Mouse (Mus musculus) neutrophil, adult 5-6 weeks (primary cell): ENCODE measurements around the gene Sept7. TPM values are rescaled to one million over a fixed set of nuclear protein-coding genes. Genes with fewer than 3 reads are reported as not detected.
"Not testable (repeated sequence)": the region's sequence is repeated elsewhere in the genome, so short reads cannot be mapped to it uniquely, and the experiment has no call there.

Experiments used
- ATAC-seq: fragments of 151-379, 151-347 bp; 2 replicates; pipeline ENCODE4 v1.8.0; 2017; ENCODE audit warnings: mild to moderate bottlenecking, moderate TSS enrichment; ENCODE audit not compliant: insufficient number of reproducible peaks, poor library complexity, low FRiP score, severe bottlenecking; ENCODE audit errors: extremely low read depth
- total RNA-seq: library from RNA; stranded (forward); fragments of 200-1000 nt; gene quantifications from 2 replicates; pipeline ENCODE4 v1.2.3, GENCODE M21; 2017

Sept7 gene
- total RNA-seq, 1 experiment from 2014 or later, result 254 TPM

DNA sequence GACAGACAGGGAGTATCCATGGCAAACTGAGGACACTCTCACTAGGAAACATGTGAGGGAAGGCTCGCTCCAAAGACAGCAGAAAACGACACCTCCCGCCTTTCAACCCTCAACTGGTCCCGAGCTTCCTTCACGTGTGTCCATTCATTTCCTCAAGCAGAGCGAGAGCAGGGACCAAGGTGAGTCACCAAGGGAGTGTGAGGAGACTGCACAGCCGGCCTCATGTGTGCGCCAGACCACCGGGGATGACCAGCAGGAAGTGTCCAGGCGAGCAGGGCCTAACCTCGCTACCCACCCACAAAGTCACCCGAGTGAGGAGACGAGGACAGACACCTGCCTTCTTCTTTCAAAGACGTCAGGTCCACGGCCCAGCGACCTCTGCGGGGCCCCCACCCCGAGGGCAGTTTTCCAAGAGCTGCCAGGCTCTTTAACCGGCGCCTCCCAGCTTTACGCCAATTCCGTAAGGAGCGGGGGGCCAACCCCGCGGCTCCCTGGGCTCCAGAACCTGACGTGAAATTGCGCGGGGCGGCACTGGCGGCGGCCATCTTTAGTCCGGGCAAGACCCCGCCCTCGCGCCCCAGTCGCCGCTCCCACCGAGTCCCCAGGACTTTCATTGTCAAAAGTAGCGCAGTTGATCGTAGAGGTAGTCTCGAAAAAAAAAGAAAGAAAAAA lies 492 bp upstream of the Sept7 start:
- peak; percentile 47 for ATAC-seq

- peak; percentile 11; the same call in 1 of the 2 replicates for ATAC-seq
Observed at GRCm38 (mm10) chr9:25252759-25253477, 679 bp downstream of the Sept7 start.

DNA sequence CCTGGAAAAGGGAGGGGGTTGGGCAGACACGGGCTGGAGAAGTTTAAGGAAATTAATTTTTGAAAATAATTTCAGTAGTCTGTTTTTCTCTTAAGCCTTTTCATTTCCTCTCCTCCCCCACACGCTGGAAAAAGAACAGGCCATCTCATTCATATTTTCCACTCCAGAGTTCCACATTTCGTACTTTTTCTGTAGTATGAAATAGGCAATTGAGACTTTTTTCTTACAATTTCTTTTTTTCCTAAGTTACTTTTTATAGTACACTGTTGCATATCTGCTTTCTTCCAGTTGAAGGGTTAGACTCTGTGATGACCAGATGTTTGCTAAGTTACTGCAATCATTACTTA lies 1.2 kb downstream of the Sept7 start:
- no peak for ATAC-seq

DNA sequence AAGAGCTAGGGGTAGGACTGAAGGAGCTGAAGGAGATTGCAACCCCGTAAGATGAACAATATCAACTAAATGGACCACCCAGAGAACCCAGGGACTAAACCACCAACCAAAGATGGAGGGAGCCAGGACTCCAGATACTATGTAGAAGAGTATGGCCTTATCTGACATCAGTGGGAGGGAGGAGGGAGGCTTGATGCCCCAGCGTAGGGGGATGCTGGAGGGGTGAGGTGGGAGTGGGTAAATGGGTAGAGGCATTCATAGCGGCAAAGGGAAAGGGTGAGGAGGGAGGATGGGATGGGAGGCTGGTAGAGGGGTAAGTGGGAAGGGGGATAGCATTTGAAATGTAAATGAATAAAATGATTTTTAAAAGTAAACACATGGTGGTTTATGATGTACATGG lies 8.2 kb downstream of the Sept7 start:
- no peak for ATAC-seq

- no peak for ATAC-seq
Observed at GRCm38 (mm10) chr9:25260979-25261378, 8.7 kb downstream of the Sept7 start.

GRCm38 (mm10) chr9:25262087-25262486 lies 9.8 kb downstream of the Sept7 start:
- no peak for ATAC-seq

- ATAC-seq, result no peak
Observed at GRCm38 (mm10) chr9:25265795-25266194, 13.6 kb downstream of the Sept7 start.

- no peak for ATAC-seq
Observed at GRCm38 (mm10) chr9:25267133-25267532, 14.9 kb downstream of the Sept7 start.

DNA sequence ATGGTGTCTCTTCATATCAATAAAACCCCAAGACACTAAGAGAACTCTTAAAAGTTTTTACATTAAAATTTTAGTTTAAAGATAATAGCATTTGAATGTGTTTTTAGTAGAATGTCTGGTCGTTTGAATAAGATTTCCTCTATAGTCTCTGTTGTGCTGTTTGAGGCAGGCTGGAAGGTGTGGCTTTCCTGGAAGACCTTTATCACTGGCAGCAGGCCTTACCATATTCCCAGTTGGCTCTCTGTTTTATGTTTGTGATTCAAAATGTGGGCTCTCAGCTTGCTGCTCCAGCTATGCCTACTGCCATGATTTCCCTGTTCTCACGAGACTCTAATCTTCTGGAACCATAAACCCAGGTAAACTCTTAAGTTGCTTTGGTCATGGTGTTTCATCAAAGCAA lies 15.3 kb downstream of the Sept7 start:
- no peak for ATAC-seq

DNA sequence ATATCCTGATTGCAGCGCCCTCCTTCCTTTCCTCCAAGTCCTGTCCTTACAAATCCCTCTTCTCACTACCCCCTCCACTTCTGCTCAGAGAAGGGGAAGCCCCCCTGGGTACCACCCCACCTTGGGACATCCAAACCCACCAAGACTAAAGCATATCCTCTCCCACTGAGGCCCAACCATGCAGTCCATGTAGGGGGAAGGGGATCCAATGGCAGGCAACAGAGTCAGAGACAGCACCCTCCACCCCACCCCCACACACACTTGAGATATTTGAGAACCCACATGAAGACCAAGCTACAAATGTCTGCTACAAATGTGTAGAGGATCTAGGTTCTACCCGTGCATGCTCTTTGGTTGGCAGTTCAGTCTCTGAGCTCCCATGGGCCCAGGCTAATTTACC lies 19.7 kb downstream of the Sept7 start:
- no peak for ATAC-seq

DNA sequence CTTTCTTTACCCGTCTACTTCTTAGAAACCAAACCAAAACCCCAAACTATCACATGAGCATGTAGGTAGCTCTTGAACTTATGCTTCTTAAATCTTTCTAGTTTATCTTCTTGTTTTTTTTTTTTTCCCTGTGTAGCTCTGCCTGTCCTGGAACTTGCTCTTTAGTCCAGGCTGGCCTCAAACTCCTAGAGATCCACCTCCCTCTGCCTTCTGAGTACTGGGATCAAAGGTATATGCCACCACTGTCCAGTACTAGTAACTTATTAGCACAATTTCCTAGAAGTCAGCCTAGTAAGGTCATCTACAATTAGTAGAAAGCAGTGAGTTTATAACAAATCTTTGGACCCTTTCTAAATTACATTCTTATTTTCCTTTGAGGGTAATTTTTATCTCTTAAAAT lies 37.6 kb downstream of the Sept7 start:
- no peak for ATAC-seq

DNA sequence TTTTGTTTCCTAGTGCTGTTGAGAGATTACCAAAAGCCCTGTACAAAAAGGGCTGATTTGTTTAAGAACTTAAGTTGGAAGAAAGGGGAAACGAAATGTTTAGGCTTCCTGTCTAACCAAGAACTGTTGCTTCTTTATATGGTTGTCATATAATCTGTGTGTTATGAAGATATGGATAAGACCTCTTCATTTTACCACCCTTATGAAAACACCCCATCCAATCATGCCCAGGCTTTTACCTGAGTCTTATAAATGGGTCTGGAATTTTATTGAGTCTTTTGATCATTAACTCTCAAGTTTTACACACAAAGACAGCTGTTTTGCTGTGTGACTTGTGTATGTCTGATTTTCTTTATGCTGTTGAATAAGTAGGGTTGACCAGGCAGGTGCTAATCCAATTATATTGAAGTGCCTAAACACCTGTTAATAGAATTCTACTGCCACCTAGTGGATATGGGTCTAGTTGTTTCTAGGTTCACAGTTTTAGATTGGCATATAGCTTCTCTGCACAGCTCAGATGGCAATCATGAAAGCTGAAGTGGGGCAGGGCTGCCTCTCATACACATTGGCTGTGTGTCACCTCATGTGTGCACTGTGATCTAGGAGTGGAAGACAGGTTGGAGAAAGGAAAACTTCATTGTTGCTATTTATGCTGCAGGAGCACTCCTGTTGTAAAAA lies 57.4 kb downstream of the Sept7 start:
- peak; percentile 92 for ATAC-seq

- ATAC-seq, result no peak
Observed at GRCm38 (mm10) chr9:25314304-25314703, 62.1 kb downstream of the Sept7 start.

- no peak for ATAC-seq
Observed at GRCm38 (mm10) chr9:25317827-25318505, 65.7 kb downstream of the Sept7 start.

DNA sequence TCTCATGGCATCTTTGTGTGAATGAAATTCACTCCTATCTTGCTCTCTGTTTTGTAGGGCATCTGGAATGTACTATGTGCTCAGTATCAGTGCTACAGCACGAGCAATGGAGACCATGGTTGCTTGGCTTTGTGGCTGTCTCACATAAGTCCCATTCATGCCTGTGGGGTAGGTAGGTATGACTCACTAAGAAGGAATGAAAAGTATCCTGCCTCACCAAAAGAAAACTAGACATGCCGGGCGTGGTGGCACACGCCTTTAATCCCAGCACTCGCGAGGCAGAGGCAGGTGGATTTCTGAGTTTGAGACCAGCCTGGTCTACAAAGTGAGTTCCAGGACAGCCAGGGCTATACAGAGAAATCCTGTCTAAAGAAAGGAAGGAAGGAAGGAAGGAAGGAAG lies 67.4 kb downstream of the Sept7 start:
- not testable (repeated sequence) for ATAC-seq

GRCm38 (mm10) chr9:25327727-25328370 lies 75.6 kb downstream of the Sept7 start:
- no peak for ATAC-seq

DNA sequence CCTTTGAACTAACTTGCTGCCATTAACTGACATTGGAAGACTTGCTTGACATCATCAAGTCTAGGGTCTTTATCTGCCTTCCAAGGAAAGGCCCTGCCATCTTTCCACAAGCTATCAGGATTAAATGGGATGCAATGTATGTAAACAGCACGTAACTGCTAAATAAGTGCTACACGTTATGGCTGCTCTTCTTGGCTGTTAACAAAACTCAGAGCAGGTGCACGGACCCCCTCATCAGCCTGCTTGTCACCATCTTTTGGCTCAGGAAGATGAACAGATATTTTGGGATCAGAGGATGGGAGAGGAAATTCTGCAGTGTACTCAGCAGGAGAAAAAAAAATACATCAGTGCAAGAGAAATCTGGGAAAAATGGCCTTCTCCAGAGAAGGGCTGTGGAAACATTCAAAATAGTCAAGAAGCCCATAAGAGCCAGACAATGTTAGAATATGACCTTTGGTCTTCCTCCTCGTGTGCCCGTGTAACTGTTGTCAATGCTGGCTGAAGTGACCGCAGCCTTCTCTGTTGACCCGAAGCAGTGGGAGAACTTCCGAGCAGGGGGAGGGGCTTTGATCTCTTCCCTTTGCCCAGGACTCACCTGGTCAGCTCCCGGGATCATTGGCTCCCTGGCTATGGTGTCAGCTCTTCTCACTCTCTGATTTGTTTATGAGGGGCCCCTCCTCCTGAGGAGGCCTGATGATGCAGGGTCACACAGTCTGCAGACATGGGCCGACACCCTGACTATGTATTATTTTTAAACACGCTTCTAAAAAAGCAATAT lies 76.9 kb downstream of the Sept7 start:
- ATAC-seq, result no peak

DNA sequence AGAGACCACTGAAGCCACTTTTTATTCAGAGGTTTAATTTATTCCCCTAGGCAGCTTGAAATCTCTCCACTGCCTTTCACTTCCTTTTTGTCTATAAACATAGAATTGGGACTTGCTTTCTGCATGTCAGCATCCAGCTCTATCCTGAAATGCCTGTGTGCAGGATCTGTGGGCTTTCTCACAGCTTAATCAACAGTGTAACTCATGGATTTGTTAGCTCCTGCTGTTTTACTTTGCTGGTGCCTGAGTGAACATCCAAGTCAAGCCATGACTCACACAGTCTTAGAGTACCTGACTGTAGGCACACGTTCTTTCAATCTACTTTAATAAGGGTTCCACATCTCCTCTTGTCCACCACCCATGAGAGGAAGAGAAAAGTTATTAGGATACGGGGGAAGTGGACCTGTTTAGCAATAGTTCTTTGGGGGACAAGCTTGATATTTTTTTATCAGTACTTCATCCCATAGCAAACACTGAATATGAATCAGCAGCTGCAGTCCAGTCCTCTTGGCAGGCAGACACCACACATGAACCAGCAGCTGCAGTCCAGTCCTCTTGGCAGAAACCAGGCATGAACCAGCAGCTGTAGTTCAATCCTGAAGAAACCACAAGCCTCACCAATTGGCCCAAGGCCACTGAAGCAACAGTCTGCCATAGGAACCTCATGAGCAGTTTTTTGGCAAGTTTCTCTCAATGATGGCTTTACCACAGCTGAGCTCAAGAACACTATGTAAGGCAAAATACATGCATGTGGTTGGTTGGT lies 85.4 kb downstream of the Sept7 start:
- ATAC-seq, result no peak
